Mouse (Mus musculus): Measurements from ENCODE around the gene Gm12166. TPM values are rescaled to one million over a fixed set of nuclear protein-coding genes. Genes with fewer than 3 reads are reported as not detected.

Gm12166 gene
- polyA plus RNA-seq, 1 experiment from 2014 or later = 5.4 TPM

- 83% methylated on average over 3 of the region's 3 CpGs for WGBS
- Histone ChIP-seq H3K27me3 (ENCODE audit: control insufficient read depth, insufficient read depth, low read depth, low read length) (no peaks in the 10 kb centered on the region), H3K4me2 (ENCODE audit: low read depth, low read length) (no peak overlapping the region), H3K4me3 (ENCODE audit: low read length) (no peak overlapping the region), H3K27ac (ENCODE audit: low read length) (no peak overlapping the region), H3K36me3 (ENCODE audit: control insufficient read depth, insufficient read depth, low read length) (no peaks in the 10 kb centered on the region; the same call in 1 of the 2 replicates), H3K4me1 (replicated peaks; ENCODE audit: control insufficient read depth, insufficient read depth, low read length) (peaks cover 62% of the 10 kb centered on the region), H3K9me3 (ENCODE audit: control insufficient read depth, low read length) (no peaks in the 10 kb centered on the region), H3K9ac (ENCODE audit: low read length) (no peak overlapping the region)
- ATAC-seq (ENCODE audit: low read depth) = no peak
Measured at GRCm38 (mm10) chr11:46086446-46086845, 34.3 kb upstream of the Gm12166 start.

GRCm38 (mm10) chr11:46085398-46086163, 33.5 kb upstream of the Gm12166 start:
- H3K4me2 ChIP-seq (ENCODE audit: low read depth, low read length) = no peak overlapping the region
- WGBS = 56% methylated on average over 10 of the region's 10 CpGs
- no peaks in the 10 kb centered on the region; the same call in 1 of the 2 replicates for H3K36me3 ChIP-seq (ENCODE audit: control insufficient read depth, insufficient read depth, low read length)
- no peaks in the 10 kb centered on the region for H3K9me3 ChIP-seq (ENCODE audit: control insufficient read depth, low read length)
- no peak overlapping the region for H3K4me3 ChIP-seq (ENCODE audit: low read length)
- H3K4me1 ChIP-seq (replicated peaks; ENCODE audit: control insufficient read depth, insufficient read depth, low read length) = peaks cover 60% of the 10 kb centered on the region
- peak; percentile 7; the same call in 1 of the 2 replicates for ATAC-seq (ENCODE audit: low read depth)
- no peaks in the 10 kb centered on the region for H3K27me3 ChIP-seq (ENCODE audit: control insufficient read depth, insufficient read depth, low read depth, low read length)
- peak overlapping the region; percentile 50; the same call in 1 of the 2 replicates for H3K27ac ChIP-seq (ENCODE audit: low read length)
- no peak overlapping the region for H3K9ac ChIP-seq (ENCODE audit: low read length)

GRCm38 (mm10) chr11:46084568-46084967, 32.4 kb upstream of the Gm12166 start:
- Histone ChIP-seq H3K9me3 (ENCODE audit: control insufficient read depth, low read length) (no peaks in the 10 kb centered on the region), H3K4me3 (ENCODE audit: low read length) (no peak overlapping the region), H3K4me2 (ENCODE audit: low read depth, low read length) (no peak overlapping the region), H3K36me3 (ENCODE audit: control insufficient read depth, insufficient read depth, low read length) (peaks cover 3% of the 10 kb centered on the region; the same call in 1 of the 2 replicates), H3K27me3 (ENCODE audit: control insufficient read depth, insufficient read depth, low read depth, low read length) (no peaks in the 10 kb centered on the region), H3K9ac (ENCODE audit: low read length) (no peak overlapping the region), H3K4me1 (replicated peaks; ENCODE audit: control insufficient read depth, insufficient read depth, low read length) (peaks cover 52% of the 10 kb centered on the region), H3K27ac (ENCODE audit: low read length) (peak overlapping the region; percentile 50)
- WGBS = 47% methylated on average over 3 of the region's 3 CpGs
- ATAC-seq (ENCODE audit: low read depth) = peak; percentile 24; the same call in 1 of the 2 replicates

- Histone ChIP-seq H3K4me1 (replicated peaks; ENCODE audit: control insufficient read depth, insufficient read depth, low read length) (peaks cover 48% of the 10 kb centered on the region), H3K4me3 (ENCODE audit: low read length) (no peak overlapping the region), H3K27ac (ENCODE audit: low read length) (peak overlapping the region; percentile 50), H3K4me2 (ENCODE audit: low read depth, low read length) (no peak overlapping the region), H3K9ac (ENCODE audit: low read length) (no peak overlapping the region), H3K27me3 (ENCODE audit: control insufficient read depth, insufficient read depth, low read depth, low read length) (no peaks in the 10 kb centered on the region), H3K36me3 (ENCODE audit: control insufficient read depth, insufficient read depth, low read length) (peaks cover 4% of the 10 kb centered on the region; the same call in 1 of the 2 replicates), H3K9me3 (ENCODE audit: control insufficient read depth, low read length) (no peaks in the 10 kb centered on the region)
- ATAC-seq (ENCODE audit: low read depth) = no peak
- WGBS = 75% methylated on average over 11 of the region's 11 CpGs
Measured at GRCm38 (mm10) chr11:46083835-46084444, 31.8 kb upstream of the Gm12166 start.

GRCm38 (mm10) chr11:46083405-46083804, 31.3 kb upstream of the Gm12166 start:
- no peak for ATAC-seq (ENCODE audit: low read depth)
- no peak overlapping the region for H3K4me2 ChIP-seq (ENCODE audit: low read depth, low read length)
- peaks cover 43% of the 10 kb centered on the region for H3K4me1 ChIP-seq (replicated peaks; ENCODE audit: control insufficient read depth, insufficient read depth, low read length)
- H3K9me3 ChIP-seq (ENCODE audit: control insufficient read depth, low read length) = no peaks in the 10 kb centered on the region
- H3K27ac ChIP-seq (ENCODE audit: low read length) = no peak overlapping the region
- no peak overlapping the region for H3K9ac ChIP-seq (ENCODE audit: low read length)
- peaks cover 5% of the 10 kb centered on the region; the same call in 1 of the 2 replicates for H3K36me3 ChIP-seq (ENCODE audit: control insufficient read depth, insufficient read depth, low read length)
- no peak overlapping the region for H3K4me3 ChIP-seq (ENCODE audit: low read length)
- WGBS = 54% methylated on average over 3 of the region's 3 CpGs
- no peaks in the 10 kb centered on the region for H3K27me3 ChIP-seq (ENCODE audit: control insufficient read depth, insufficient read depth, low read depth, low read length)

GRCm38 (mm10) chr11:46081075-46081474, 29.0 kb upstream of the Gm12166 start:
- Histone ChIP-seq H3K9me3 (ENCODE audit: control insufficient read depth, low read length) (no peaks in the 10 kb centered on the region), H3K4me3 (ENCODE audit: low read length) (no peak overlapping the region), H3K4me1 (replicated peaks; ENCODE audit: control insufficient read depth, insufficient read depth, low read length) (peaks cover 34% of the 10 kb centered on the region), H3K4me2 (ENCODE audit: low read depth, low read length) (no peak overlapping the region), H3K27ac (ENCODE audit: low read length) (peak overlapping the region; percentile 29), H3K27me3 (ENCODE audit: control insufficient read depth, insufficient read depth, low read depth, low read length) (no peaks in the 10 kb centered on the region), H3K36me3 (ENCODE audit: control insufficient read depth, insufficient read depth, low read length) (peaks cover 8% of the 10 kb centered on the region; the same call in 1 of the 2 replicates), H3K9ac (ENCODE audit: low read length) (no peak overlapping the region)
- ATAC-seq (ENCODE audit: low read depth) = no peak
- 72% methylated on average over 2 of the region's 2 CpGs for WGBS

- peaks cover 8% of the 10 kb centered on the region; the same call in 1 of the 2 replicates for H3K36me3 ChIP-seq (ENCODE audit: control insufficient read depth, insufficient read depth, low read length)
- peaks cover 17% of the 10 kb centered on the region for H3K4me1 ChIP-seq (replicated peaks; ENCODE audit: control insufficient read depth, insufficient read depth, low read length)
- no peak overlapping the region for H3K9ac ChIP-seq (ENCODE audit: low read length)
- no peak overlapping the region for H3K4me3 ChIP-seq (ENCODE audit: low read length)
- H3K4me2 ChIP-seq (ENCODE audit: low read depth, low read length) = no peak overlapping the region
- peak; percentile 60 for ATAC-seq (ENCODE audit: low read depth)
- no peaks in the 10 kb centered on the region for H3K9me3 ChIP-seq (ENCODE audit: control insufficient read depth, low read length)
- H3K27me3 ChIP-seq (ENCODE audit: control insufficient read depth, insufficient read depth, low read depth, low read length) = no peaks in the 10 kb centered on the region
- H3K27ac ChIP-seq (ENCODE audit: low read length) = no peak overlapping the region; the same call in 1 of the 2 replicates
- 77% methylated on average over 7 of the region's 7 CpGs for WGBS
Measured at GRCm38 (mm10) chr11:46077732-46078375, 25.7 kb upstream of the Gm12166 start.

- WGBS = 79% methylated on average over 5 of the region's 5 CpGs
- H3K36me3 ChIP-seq (ENCODE audit: control insufficient read depth, insufficient read depth, low read length) = peaks cover 11% of the 10 kb centered on the region; the same call in 1 of the 2 replicates
- no peak overlapping the region for H3K4me2 ChIP-seq (ENCODE audit: low read depth, low read length)
- peak overlapping the region; percentile 40 for H3K27ac ChIP-seq (ENCODE audit: low read length)
- no peaks in the 10 kb centered on the region for H3K9me3 ChIP-seq (ENCODE audit: control insufficient read depth, low read length)
- no peak overlapping the region for H3K9ac ChIP-seq (ENCODE audit: low read length)
- H3K4me1 ChIP-seq (replicated peaks; ENCODE audit: control insufficient read depth, insufficient read depth, low read length) = peaks cover 22% of the 10 kb centered on the region
- H3K27me3 ChIP-seq (ENCODE audit: control insufficient read depth, insufficient read depth, low read depth, low read length) = no peaks in the 10 kb centered on the region
- peak; percentile 32 for ATAC-seq (ENCODE audit: low read depth)
- H3K4me3 ChIP-seq (ENCODE audit: low read length) = no peak overlapping the region
Measured at GRCm38 (mm10) chr11:46077304-46077703, 25.2 kb upstream of the Gm12166 start.

All from lung, embryonic 16.5 days (tissue).